Mouse (Mus musculus) retina, embryonic 14.5 days (tissue): ENCODE measurements at regions not wholly inside any gene's neighbourhood (a gene's known extent, or its start where the extent isn't known, plus 50 kb on each side); places are given as distances from the start of the nearest gene placed in this dataset.

Experiments
- DNase-seq: peaks from one replicate; pipeline ENCODE4 v3.0.0-alpha.2; 2015; ENCODE audit warnings: low spot score

DNA sequence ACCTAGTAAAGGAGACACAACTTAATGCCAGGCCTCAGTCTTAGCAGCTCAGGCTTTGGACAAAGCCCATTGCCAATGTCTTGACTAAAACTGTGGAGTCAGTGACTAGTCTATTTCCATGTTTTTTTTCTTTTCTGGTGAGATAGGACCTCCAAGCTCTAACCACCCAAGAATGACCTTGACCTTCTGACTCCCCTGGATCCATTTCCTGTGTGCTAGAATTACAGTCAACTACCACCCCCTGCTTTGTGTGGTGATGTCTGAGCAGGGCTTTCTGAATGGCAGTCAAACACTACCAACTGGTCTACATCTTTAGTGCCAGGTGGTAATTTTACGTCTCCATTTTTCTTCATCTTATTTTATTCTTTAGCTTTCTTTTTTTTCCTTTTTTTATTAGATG is 51.3 kb upstream of the Rnf138rt1 start:
- DNase-seq = no peak

DNA sequence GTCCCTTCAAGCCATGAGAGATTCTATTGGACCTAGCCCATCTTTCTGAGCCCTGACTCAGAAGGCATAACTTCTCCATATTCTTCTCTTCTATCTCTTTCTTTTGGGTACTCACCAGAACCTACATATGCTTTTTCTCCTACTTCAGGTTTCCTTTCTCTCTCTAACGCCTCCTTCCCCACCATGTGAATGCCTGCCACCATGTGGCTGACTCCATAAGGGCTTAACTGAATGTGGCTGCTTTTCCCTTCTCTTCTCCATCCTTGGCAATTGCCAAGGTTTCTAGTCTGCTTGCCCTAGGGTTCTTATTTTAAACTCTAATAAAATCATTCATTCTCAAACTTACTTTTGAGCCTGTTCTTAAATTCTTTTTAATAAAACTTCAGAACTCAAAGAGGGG is 53.7 kb upstream of the Rnf138rt1 start:
- DNase-seq = no peak

DNA sequence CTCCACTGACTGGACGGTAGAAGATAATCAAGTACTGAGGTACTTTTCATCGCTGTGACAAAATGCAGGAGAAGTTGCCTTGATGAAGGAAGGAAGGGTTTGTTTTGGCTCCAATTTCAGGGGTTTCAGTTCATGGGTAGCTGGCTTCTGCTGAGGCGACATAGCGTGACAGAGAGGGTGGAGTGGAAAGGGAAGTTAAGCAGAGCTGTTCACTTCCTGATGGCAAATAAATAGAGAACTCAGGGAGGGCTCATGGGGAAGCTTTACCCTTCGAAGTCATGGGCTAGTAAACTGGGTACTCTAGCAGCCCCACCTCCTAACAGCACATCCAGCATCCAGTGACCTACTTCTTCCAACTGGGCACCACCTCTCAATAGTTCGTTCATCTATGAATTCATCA is 61.2 kb upstream of the Rnf138rt1 start:
- DNase-seq = no peak

GRCm38 (mm10) chrX:163827461-163827860 is 66.3 kb upstream of the Rnf138rt1 start:
- DNase-seq = peak; percentile 1

DNA sequence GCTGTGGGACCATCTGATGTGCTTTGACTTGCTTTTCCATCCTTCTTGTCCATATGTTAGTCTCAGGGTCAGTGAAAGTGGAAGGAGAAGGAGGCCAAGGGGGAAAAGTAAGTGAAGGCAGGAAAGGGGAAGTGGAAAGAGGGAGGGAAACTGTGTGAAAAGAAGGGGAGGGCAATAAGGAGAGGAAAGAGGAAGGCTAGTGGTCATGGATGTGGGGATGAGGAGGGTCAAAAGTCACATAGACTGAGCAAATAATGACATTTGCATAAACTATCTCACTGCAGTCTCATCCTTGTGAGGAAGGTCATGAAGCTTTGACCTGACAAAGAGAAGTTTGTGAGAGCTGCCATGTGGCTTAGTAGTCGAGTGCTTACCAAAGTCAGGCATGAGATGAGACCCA is 63.4 kb upstream of the Ap1s2 start:
- DNase-seq = no peak

DNA sequence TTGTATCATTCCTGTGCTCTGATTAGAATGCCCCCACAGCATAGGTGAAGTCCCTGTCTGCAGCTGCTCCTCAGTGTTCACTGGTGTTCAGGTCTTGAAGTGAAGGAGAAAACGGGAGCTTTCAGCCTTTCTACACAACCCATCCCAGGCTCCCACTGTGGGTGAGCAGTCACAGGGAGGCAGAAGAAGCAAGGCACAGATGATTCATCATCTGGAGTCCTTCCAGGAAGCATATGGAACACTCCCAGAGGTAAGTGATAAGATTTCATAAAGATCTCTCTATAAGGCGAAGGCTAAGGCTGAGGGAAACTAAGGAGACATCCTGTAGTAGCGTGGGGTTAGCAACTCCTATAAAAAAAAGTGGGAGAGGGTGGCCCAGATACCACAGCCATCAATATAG is 61.9 kb upstream of the Ap1s2 start:
- no peak for DNase-seq

DNA sequence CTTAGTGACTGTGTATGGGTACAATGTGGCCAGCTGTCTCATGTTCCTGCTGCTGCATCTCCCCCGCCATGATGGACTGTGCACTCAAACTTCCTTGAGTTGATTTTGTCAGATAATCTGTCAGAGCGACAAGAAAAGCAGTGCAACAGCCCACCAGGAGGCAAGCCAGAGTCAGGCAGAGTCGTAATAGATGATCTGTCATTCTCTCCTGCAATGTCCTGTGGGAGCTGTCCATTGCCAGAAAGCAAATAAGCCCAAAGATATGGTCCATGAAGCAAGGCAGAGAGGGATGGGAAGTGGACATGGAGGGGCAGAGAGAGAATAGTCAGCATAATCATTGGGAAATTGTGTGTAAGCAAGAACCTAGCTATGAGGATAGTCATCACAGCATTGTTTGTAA is 61.2 kb upstream of the Ap1s2 start:
- no peak for DNase-seq

- no peak for DNase-seq
These were observed 60.2 kb upstream of the Ap1s2 start for GRCm38 (mm10) chrX:163848510-163849199.

DNA sequence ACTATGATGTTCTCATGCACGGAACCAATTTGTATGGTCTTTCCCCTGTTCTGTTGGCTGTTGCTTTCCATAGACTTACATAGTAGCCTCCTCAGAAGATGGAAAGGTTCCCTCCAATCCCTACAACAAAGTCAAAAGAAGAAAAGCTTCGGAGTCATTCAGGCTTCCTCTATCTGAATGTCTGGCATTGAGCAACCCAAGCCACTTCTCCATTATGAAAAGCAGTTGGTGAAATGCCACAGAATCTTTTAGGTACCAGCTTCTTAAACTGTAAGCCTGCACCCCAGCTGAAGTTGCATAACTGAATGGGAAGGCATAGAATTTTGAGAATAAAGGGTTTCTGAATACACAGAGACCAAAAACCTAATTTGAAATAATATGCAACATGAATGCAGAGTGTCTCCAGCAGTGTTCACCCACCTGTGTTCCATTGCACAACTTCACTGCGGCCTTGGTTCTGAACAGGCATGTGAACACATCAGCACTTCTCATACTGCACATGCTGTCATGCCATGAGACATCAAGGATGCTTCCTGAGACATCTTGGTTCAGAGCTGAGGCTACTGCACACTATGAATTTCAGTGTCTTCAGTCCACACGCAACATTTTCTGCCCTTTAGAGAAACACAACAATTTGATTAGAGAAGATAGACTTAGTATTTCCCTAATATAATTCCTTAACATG is 57.8 kb upstream of the Ap1s2 start:
- DNase-seq = no peak

DNA sequence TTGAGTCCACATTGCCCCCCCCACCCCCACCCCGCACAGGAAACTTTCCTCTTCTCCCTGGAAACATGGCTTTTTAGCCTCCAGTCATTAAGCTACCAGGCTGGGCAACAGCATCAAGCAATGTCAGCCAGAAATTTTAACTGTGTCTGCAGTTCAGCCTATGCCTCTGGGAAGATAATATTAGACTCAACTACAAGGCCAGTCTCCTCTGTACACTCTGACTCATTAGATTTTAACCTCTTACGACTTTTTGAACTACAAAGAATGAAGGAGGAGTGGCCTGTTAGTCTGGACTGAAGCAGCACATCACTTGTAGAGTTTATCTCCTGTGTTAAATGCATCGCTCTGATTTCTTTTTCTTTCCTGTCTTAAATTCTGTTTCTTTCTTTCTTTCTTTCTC is 50.3 kb upstream of the Ap1s2 start:
- no peak for DNase-seq
